Mouse (Mus musculus) gastrocnemius, postnatal 4 days (tissue): ENCODE results near the gene Pid1. TPM values are rescaled to one million over a fixed set of nuclear protein-coding genes. Genes with fewer than 3 reads are reported as not detected.
A peak's percentile ranks its signal among the peaks of the same experiment; 100 is the strongest.

ENCODE experiments used
- DNase-seq, 2 experiments: peaks; one replicate each; pipeline ENCODE4 v3.0.0; 2021 to 2022; ENCODE audit warnings: low spot score in 2 of 2, mixed read lengths in 2 of 2
- microRNA-seq: library from miRNA; unstranded; fragments of <30 nt; microRNA quantifications from one replicate; pipeline ENCODE4 v1.2.0, GENCODE M21; 2021
- total RNA-seq, 2 experiments: library from RNA; stranded (reverse); gene quantifications; 2 replicates each; pipeline ENCODE4 v1.2.3; 2021

The Pid1 gene
- total RNA-seq, 2 experiments from 2014 or later: 29.1 to 33.9 TPM

DNA sequence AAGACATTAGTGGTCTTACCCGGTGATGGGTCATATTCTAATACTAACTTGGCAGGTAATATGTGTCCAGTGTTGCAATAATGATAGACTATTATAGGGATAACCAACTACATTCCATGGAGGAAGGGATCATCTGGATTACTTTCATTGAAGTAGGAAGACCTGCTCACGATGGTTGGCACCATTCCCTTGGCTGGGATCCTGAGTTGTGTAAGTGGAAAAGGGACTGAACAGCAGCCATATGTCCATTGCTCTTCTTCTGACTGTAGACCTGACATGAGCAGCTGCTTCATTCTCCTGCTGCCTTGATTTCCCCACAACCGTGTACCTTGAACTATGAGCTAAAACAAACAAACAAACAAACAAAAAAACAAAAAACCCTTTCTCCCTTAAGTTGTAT lies 278.6 kb downstream of the Pid1 start:
- DNase-seq: no peak

- DNase-seq: no peak
Measured at GRCm38 (mm10) chr1:84079566-84079965, 284.4 kb downstream of the Pid1 start.

- no peak for DNase-seq
Measured at GRCm38 (mm10) chr1:84077023-84077422, 287.0 kb downstream of the Pid1 start.

- DNase-seq: no peak
Measured at GRCm38 (mm10) chr1:84056884-84057630, 306.9 kb downstream of the Pid1 start.

DNA sequence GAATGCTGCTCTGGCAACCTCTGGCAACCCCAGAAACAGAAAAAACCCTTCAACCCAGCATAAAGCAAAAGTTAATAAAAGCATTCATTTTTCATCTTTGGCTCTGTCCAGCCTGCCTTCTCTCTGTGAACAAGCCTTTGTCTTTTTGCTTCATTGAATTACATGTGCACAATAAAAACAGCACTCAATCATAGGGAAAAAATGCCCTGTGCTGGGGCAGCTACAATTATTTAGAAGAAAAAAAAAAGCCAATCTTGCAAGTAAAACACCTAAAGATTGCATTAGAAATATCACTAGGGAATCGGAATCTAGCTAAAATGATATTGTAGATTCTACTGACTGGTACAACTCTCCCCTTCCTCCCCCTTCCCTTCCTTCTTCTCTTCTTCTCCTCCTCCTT lies 307.7 kb downstream of the Pid1 start:
- DNase-seq: no peak

DNA sequence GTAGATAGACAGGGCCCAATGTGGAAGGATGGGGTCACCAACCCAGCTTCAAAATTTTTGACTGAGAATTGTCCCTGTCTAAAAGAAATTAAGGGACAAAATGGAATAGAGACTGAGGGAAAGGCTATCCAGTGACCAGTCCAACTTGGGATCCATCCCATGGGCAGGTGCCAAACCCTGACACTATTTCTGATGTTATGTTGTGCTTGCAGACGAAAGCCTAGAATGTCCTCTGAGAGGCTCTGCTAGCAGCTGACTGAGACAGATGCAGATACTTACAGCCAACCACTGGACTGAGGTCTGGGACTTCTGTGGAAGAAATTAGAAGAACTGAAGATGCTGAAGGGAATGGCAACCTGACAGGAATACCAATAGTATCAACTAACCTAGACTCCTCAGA lies 338.2 kb downstream of the Pid1 start:
- DNase-seq: peak; percentile 51 to 74

DNA sequence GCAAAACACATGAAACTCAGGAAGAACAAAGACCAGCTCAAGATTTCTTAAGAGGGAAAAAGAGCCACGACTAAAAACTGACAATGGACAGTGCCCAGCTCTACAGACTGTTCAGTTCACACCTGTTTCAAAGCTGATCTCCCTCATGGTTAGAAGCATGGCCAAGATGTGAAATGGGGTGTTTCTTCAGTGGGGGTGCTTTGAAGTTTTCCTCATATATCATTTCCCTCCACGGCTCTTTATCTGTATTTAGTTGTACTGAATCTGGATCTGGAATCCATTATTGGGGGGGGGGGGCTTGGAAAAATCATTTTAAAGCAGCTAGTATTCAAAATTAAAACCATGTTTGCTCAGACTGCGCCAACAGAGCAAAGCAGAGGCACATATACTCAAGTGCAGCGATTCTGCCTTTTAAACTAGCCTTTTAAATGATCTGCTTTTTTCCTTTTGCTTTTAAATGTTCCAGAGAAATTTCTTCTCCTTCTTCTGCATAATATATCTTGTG lies 351.1 kb downstream of the Pid1 start:
- no peak for DNase-seq

DNA sequence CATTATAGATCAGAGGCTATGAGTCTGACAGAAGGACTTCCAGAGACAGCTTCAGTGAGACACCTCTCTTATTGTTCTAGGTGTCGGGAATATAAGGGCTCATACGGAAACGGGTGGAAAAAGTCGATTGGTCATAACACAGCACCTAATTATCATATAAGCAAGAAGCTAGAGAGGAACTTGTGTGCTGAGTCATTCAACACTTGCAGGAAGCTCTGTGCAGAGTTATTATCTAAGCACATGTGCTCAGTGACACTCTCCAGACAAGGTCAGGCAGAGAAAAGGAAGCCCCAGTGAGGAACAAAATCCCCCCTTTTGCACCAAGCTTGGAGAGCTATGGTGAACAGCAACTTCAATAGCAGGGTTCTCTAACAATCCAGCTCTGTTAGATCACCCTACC lies 361.4 kb downstream of the Pid1 start:
- no peak for DNase-seq

Small RNA genes lying within 50 kb of the gene (microRNA-seq; reads per million reads assigned to microRNA genes)
- not detected for gene Mir6353
